Mouse (Mus musculus): ENCODE data around the gene Plekhg3. TPM values are rescaled to one million over a fixed set of nuclear protein-coding genes. Genes with fewer than 3 reads are reported as not detected.

The Plekhg3 gene
- polyA plus RNA-seq, 1 experiment from 2014 or later: 6.3 TPM

- WGBS: 95% methylated on average over 8 of the region's 8 CpGs
- H3K36me3 ChIP-seq (ENCODE audit: control insufficient read depth, insufficient read depth, low read length): peaks cover 30% of the 10 kb centered on the region
Measured at GRCm38 (mm10) chr12:76576806-76577205, 46.1 kb downstream of the Plekhg3 start.

DNA sequence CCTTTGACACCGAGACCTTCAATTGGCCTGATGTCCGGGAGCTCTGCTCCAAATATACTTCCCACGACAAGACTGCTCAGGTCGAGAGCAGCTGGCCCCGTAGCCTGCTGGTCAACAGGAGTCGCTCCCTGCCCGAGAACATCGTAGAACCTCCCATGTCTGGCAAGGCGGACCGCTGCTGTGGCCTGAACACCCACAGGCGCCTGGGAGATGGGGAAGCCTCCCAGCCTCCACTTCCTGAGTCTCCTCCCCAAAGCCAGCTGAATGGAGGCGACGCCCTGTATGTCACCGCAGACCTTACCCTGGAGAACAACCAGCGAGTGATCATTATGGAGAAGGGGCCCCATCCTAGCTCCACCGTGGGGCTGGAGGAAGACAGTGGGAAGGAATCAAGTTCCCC lies 47.2 kb downstream of the Plekhg3 start:
- DNase-seq (ENCODE audit: low spot score) (no peak), ATAC-seq (ENCODE audit: low read depth) (no peak)
- H3K27me3 ChIP-seq (replicated peaks; ENCODE audit: control insufficient read depth, insufficient read depth, low read length): no peaks in the 10 kb centered on the region
- H3K4me2 ChIP-seq (ENCODE audit: low read depth, low read length): no peak overlapping the region
- H3K4me3 ChIP-seq (ENCODE audit: low read depth, low read length): no peak overlapping the region
- WGBS: 92% methylated on average over 16 of the region's 16 CpGs
- H3K4me1 ChIP-seq (ENCODE audit: control insufficient read depth, insufficient read depth, low read length): peaks cover 4% of the 10 kb centered on the region
- no peak overlapping the region for H3K27ac ChIP-seq (replicated peaks; ENCODE audit: low read depth, low read length)
- no peaks in the 10 kb centered on the region for H3K9me3 ChIP-seq (ENCODE audit: control insufficient read depth, low read length)
- H3K9ac ChIP-seq (ENCODE audit: low read depth, low read length): no peak overlapping the region
- H3K36me3 ChIP-seq (ENCODE audit: control insufficient read depth, insufficient read depth, low read length): peaks cover 30% of the 10 kb centered on the region

More at GRCm38 (mm10) chr12:76576806-76577205, 46.1 kb downstream of the Plekhg3 start:
- Histone ChIP-seq H3K9ac (ENCODE audit: low read depth, low read length) (no peak overlapping the region), H3K4me2 (ENCODE audit: low read depth, low read length) (no peak overlapping the region), H3K27ac (replicated peaks; ENCODE audit: low read depth, low read length) (no peak overlapping the region), H3K9me3 (ENCODE audit: control insufficient read depth, low read length) (no peaks in the 10 kb centered on the region), H3K4me3 (ENCODE audit: low read depth, low read length) (no peak overlapping the region), H3K27me3 (replicated peaks; ENCODE audit: control insufficient read depth, insufficient read depth, low read length) (no peaks in the 10 kb centered on the region), H3K4me1 (ENCODE audit: control insufficient read depth, insufficient read depth, low read length) (no peaks in the 10 kb centered on the region)
- DNase-seq (ENCODE audit: low spot score): no peak
- no peak for ATAC-seq (ENCODE audit: low read depth)

DNA sequence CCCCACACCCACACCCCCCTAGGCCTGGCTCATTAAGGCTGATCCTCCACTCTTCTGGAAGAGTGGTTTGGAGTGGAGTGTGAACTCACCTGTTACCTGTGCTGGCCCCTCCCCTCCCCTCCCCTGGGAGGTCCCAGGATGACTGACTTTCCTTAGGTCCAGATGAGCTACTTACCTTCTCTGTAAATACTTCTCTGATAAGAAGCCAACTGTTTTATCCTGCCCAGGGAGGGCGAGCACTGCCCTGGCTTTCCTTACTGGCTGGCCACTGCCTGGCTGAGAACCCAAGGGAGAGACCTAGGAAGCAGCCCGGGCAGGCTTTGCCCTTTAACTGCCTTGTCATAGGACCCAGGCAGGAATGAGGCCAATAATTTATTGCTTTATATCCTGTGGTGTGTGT lies 47.8 kb downstream of the Plekhg3 start:
- DNase-seq (ENCODE audit: low spot score) (no peak), ATAC-seq (ENCODE audit: low read depth) (no peak)
- WGBS: 93% methylated on average over 2 of the region's 2 CpGs
- Histone ChIP-seq H3K27ac (replicated peaks; ENCODE audit: low read depth, low read length) (no peak overlapping the region), H3K4me2 (ENCODE audit: low read depth, low read length) (no peak overlapping the region), H3K9ac (ENCODE audit: low read depth, low read length) (no peak overlapping the region), H3K4me1 (ENCODE audit: control insufficient read depth, insufficient read depth, low read length) (peaks cover 8% of the 10 kb centered on the region), H3K4me3 (ENCODE audit: low read depth, low read length) (no peak overlapping the region), H3K9me3 (ENCODE audit: control insufficient read depth, low read length) (no peaks in the 10 kb centered on the region), H3K27me3 (replicated peaks; ENCODE audit: control insufficient read depth, insufficient read depth, low read length) (no peaks in the 10 kb centered on the region), H3K36me3 (ENCODE audit: control insufficient read depth, insufficient read depth, low read length) (peaks cover 26% of the 10 kb centered on the region)

DNA sequence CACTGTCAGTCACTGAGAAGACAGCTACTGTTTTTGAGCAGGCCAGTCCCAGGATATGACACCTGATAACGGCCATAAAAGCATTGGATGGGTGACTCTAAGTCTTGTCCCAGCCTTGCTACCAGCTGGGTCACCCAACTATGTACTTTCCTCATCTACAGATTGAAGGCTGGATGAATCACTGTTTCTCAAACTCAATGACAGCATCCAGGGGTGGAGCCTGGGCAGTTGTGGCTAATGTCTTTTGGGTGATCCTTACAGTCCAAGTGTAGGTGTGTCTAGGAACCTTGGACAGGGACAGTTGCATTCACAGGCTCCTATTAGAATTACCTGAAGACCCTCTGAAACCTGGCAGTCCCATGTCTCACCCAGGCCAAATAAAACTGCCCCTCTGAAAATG lies 49.1 kb downstream of the Plekhg3 start:
- peaks cover 2% of the 10 kb centered on the region; the same call in 1 of the 2 replicates for H3K9me3 ChIP-seq (ENCODE audit: control insufficient read depth, low read length)
- DNase-seq (ENCODE audit: low spot score) (no peak), ATAC-seq (ENCODE audit: low read depth) (no peak)
- no peak overlapping the region for H3K27ac ChIP-seq (replicated peaks; ENCODE audit: low read depth, low read length)
- no peak overlapping the region for H3K4me2 ChIP-seq (ENCODE audit: low read depth, low read length)
- no peak overlapping the region for H3K4me3 ChIP-seq (ENCODE audit: low read depth, low read length)
- H3K4me1 ChIP-seq (ENCODE audit: control insufficient read depth, insufficient read depth, low read length): peaks cover 8% of the 10 kb centered on the region
- WGBS: 84% methylated on average over 1 of the region's 1 CpGs
- no peaks in the 10 kb centered on the region for H3K27me3 ChIP-seq (replicated peaks; ENCODE audit: control insufficient read depth, insufficient read depth, low read length)
- H3K9ac ChIP-seq (ENCODE audit: low read depth, low read length): no peak overlapping the region
- peaks cover 23% of the 10 kb centered on the region for H3K36me3 ChIP-seq (ENCODE audit: control insufficient read depth, insufficient read depth, low read length)

- no peak for DNase-seq (ENCODE audit: low spot score)
- Histone ChIP-seq H3K4me2 (ENCODE audit: low read depth, low read length) (no peak overlapping the region), H3K4me3 (ENCODE audit: low read depth, low read length) (no peak overlapping the region), H3K9ac (ENCODE audit: low read depth, low read length) (no peak overlapping the region), H3K27me3 (replicated peaks; ENCODE audit: control insufficient read depth, insufficient read depth, low read length) (no peaks in the 10 kb centered on the region), H3K27ac (replicated peaks; ENCODE audit: low read depth, low read length) (no peak overlapping the region), H3K4me1 (ENCODE audit: control insufficient read depth, insufficient read depth, low read length) (peaks cover 8% of the 10 kb centered on the region), H3K9me3 (ENCODE audit: control insufficient read depth, low read length) (peaks cover 6% of the 10 kb centered on the region; the same call in 1 of the 2 replicates), H3K36me3 (ENCODE audit: control insufficient read depth, insufficient read depth, low read length) (peaks cover 9% of the 10 kb centered on the region)
- no peak for ATAC-seq (ENCODE audit: low read depth)
- WGBS: 83% methylated on average over 3 of the region's 3 CpGs
Measured at GRCm38 (mm10) chr12:76582139-76582538, 51.4 kb downstream of the Plekhg3 start.

- H3K27me3 ChIP-seq (replicated peaks; ENCODE audit: control insufficient read depth, insufficient read depth, low read length): no peaks in the 10 kb centered on the region
- peak; percentile 74 for ATAC-seq (ENCODE audit: low read depth)
- no peak overlapping the region; the same call in 1 of the 2 replicates for H3K27ac ChIP-seq (replicated peaks; ENCODE audit: low read depth, low read length)
- H3K9ac ChIP-seq (ENCODE audit: low read depth, low read length): peak overlapping the region; percentile 34; the same call in 1 of the 2 replicates
- H3K36me3 ChIP-seq (ENCODE audit: control insufficient read depth, insufficient read depth, low read length): peaks cover 3% of the 10 kb centered on the region; the same call in 1 of the 2 replicates
- peak; percentile 71 for DNase-seq (ENCODE audit: low spot score)
- peaks cover 8% of the 10 kb centered on the region for H3K4me1 ChIP-seq (ENCODE audit: control insufficient read depth, insufficient read depth, low read length)
- peaks cover 6% of the 10 kb centered on the region; the same call in 1 of the 2 replicates for H3K9me3 ChIP-seq (ENCODE audit: control insufficient read depth, low read length)
- H3K4me3 ChIP-seq (ENCODE audit: low read depth, low read length): no peak overlapping the region
- WGBS: 8% methylated on average over 4 of the region's 6 CpGs
- no peak overlapping the region for H3K4me2 ChIP-seq (ENCODE audit: low read depth, low read length)
Measured at GRCm38 (mm10) chr12:76582841-76583240, 52.1 kb downstream of the Plekhg3 start.

DNA sequence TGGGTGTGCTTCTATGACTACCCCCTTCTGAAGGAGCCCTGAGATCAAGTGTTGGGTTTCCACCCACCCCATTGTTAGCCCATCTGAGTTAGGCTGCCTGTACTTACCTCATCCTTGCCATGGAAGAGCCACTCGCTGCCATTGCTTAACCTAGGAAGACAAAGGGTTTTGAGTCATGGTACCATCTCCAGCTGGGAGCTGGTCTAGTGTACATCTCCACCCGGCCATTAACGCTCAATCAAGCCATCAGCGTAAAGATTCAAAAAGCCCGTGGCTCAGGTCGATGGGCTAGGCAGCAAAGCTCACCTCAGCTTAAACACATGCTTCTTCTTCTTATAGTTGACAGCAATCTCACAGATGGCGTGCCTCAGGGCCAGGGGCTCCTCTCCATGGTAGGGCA lies 52.8 kb downstream of the Plekhg3 start:
- H3K27ac ChIP-seq (replicated peaks; ENCODE audit: low read depth, low read length): no peak overlapping the region
- H3K4me1 ChIP-seq (ENCODE audit: control insufficient read depth, insufficient read depth, low read length): peaks cover 8% of the 10 kb centered on the region
- peaks cover 6% of the 10 kb centered on the region; the same call in 1 of the 2 replicates for H3K9me3 ChIP-seq (ENCODE audit: control insufficient read depth, low read length)
- ATAC-seq (ENCODE audit: low read depth) (no peak), DNase-seq (ENCODE audit: low spot score) (no peak)
- H3K9ac ChIP-seq (ENCODE audit: low read depth, low read length): no peak overlapping the region
- WGBS: 95% methylated on average over 7 of the region's 7 CpGs
- no peaks in the 10 kb centered on the region for H3K27me3 ChIP-seq (replicated peaks; ENCODE audit: control insufficient read depth, insufficient read depth, low read length)
- H3K4me3 ChIP-seq (ENCODE audit: low read depth, low read length): no peak overlapping the region
- H3K36me3 ChIP-seq (ENCODE audit: control insufficient read depth, insufficient read depth, low read length): no peaks in the 10 kb centered on the region; the same call in 1 of the 2 replicates
- H3K4me2 ChIP-seq (ENCODE audit: low read depth, low read length): no peak overlapping the region

DNA sequence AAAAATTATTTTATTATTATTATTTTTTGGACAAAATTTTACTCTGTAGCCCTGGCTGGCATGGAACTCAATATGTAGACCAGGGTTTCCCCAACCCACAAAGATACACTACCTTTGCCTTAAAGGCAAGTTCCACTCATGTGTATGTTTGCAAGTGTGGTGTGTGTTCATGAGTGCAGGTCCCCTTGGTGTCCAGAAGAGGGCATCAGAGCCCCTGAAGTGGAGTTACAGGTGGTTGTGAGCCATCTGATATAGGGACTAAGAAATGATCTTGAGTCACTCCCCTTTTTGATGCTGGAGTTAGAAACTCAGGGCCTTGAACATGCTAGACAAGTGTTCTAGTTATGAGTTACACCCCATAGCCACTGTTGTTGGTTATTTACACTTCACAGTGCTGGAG lies 54.3 kb downstream of the Plekhg3 start:
- H3K27ac ChIP-seq (replicated peaks; ENCODE audit: low read depth, low read length): no peak overlapping the region
- DNase-seq (ENCODE audit: low spot score): no peak
- no peak overlapping the region for H3K4me2 ChIP-seq (ENCODE audit: low read depth, low read length)
- no peak for ATAC-seq (ENCODE audit: low read depth)
- no peak overlapping the region for H3K4me3 ChIP-seq (ENCODE audit: low read depth, low read length)
- peaks cover 8% of the 10 kb centered on the region for H3K4me1 ChIP-seq (ENCODE audit: control insufficient read depth, insufficient read depth, low read length)
- H3K9me3 ChIP-seq (ENCODE audit: control insufficient read depth, low read length): peaks cover 6% of the 10 kb centered on the region; the same call in 1 of the 2 replicates
- H3K9ac ChIP-seq (ENCODE audit: low read depth, low read length): no peak overlapping the region
- H3K27me3 ChIP-seq (replicated peaks; ENCODE audit: control insufficient read depth, insufficient read depth, low read length): no peaks in the 10 kb centered on the region
- H3K36me3 ChIP-seq (ENCODE audit: control insufficient read depth, insufficient read depth, low read length): no peaks in the 10 kb centered on the region

- 68% methylated on average over 11 of the region's 11 CpGs for WGBS
- ATAC-seq (ENCODE audit: low read depth): no peak
- peaks cover 6% of the 10 kb centered on the region; the same call in 1 of the 2 replicates for H3K9me3 ChIP-seq (ENCODE audit: control insufficient read depth, low read length)
Measured at GRCm38 (mm10) chr12:76587357-76587756, 56.7 kb downstream of the Plekhg3 start.

More at GRCm38 (mm10) chr12:76587357-76587756, 56.7 kb downstream of the Plekhg3 start:
- no peak overlapping the region for H3K9ac ChIP-seq (ENCODE audit: low read depth, low read length)
- H3K36me3 ChIP-seq (ENCODE audit: control insufficient read depth, insufficient read depth, low read length): no peaks in the 10 kb centered on the region
- H3K27me3 ChIP-seq (replicated peaks; ENCODE audit: control insufficient read depth, insufficient read depth, low read length): no peaks in the 10 kb centered on the region
- H3K4me3 ChIP-seq (ENCODE audit: low read depth, low read length): no peak overlapping the region
- no peak for DNase-seq (ENCODE audit: low spot score)
- no peak overlapping the region for H3K27ac ChIP-seq (replicated peaks; ENCODE audit: low read depth, low read length)
- H3K4me2 ChIP-seq (ENCODE audit: low read depth, low read length): no peak overlapping the region
- peaks cover 8% of the 10 kb centered on the region for H3K4me1 ChIP-seq (ENCODE audit: control insufficient read depth, insufficient read depth, low read length)

Data from embryonic facial prominence, embryonic 14.5 days (tissue).